Mouse (Mus musculus) left cerebral cortex, postnatal 4 days (tissue): ENCODE results near the gene Gm20481. TPM values are rescaled to one million over a fixed set of nuclear protein-coding genes. Genes with fewer than 3 reads are reported as not detected.

Experiments
- DNase-seq: peaks from one replicate; pipeline ENCODE4 v3.0.0-alpha.2; 2022
- intact Hi-C: fragments of 180-260 bp; cut with DNase I; formaldehyde crosslinking; loops from one replicate; pipeline ENCODE4 v1.15.1; 2025
- total RNA-seq, 2 experiments: library from RNA; stranded (reverse); gene quantifications; 2 replicates each; pipeline ENCODE4 v1.2.3; 2021

Gm20481 gene
- total RNA-seq, 2 experiments from 2014 or later, result not detected

DNA sequence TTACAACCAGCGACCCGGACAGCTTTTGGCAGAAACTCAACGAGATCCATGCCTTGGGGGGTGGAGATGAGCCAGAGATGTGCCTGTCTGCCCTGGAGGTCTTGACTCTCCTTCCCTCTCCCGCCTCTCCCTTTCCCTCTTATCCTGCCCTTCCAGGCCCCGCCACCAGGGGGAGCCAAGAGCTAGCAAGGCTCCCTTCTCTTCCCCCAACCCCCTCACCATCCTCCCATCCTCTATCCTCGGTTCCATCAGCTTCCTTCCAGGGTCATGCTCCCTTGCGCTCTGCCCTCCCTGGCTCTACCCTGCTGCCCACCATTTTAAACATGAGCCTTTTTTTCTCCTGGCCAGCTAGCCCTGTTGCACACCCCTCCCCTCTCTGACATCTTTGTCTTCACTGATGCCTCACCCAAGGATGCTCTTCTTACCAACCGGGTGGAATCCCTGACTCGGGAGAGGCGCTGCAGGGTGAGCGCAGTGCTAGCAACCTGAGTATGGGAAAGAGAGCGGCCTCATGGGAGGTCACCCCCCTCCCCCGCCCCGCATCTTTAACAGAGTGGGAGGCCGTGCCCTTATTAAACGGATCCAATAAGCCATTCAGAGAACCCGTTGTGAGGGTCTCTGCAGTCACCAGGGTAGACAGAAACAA, 51.6 kb downstream of the Gm20481 start:
- intact Hi-C loops, result loop anchor here (1.0 kb wide), 1 partner anchor 38 kb away; the partner anchor contains the start of gene Ddah2
- peak; percentile 95 for DNase-seq

Other genes with a start within 250 kb of the Gm20481 start
- 1 to 10 TPM; 4.4 TPM for gene C4b, start 226.0 kb upstream of the Gm20481 start, total RNA-seq
- gene Cyp21a1, start 165.4 kb upstream of the Gm20481 start, total RNA-seq, result not detected
- gene Stk19, start 133.0 kb upstream of the Gm20481 start, total RNA-seq, result 10 to 100 TPM; 47.9 to 48.2 TPM
- gene Dxo, start 132.9 kb upstream of the Gm20481 start, total RNA-seq, result 10 to 100 TPM; 33.8 to 38.1 TPM
- gene Skiv2l, start 119.7 kb upstream of the Gm20481 start, total RNA-seq, result 10 to 100 TPM; 68.5 to 74.7 TPM
- gene Nelfe, start 119.5 kb upstream of the Gm20481 start, total RNA-seq, result 10 to 100 TPM; 31.7 to 32.8 TPM
- gene Cfb, start 107.4 kb upstream of the Gm20481 start, total RNA-seq, result under 1 TPM; 0.28 to 0.66 TPM
- 10 to 100 TPM; 35.4 to 38.3 TPM for gene Zbtb12, start 90.4 kb upstream of the Gm20481 start, total RNA-seq
- not detected for gene Gm20547, start 87.9 kb upstream of the Gm20481 start, total RNA-seq
- 1 to 10 TPM; 2.1 to 3.2 TPM for gene C2, start 71.6 kb upstream of the Gm20481 start, total RNA-seq
- 100 to 1,000 TPM; 232 to 251 TPM for gene Ehmt2, start 71.4 kb upstream of the Gm20481 start, total RNA-seq
- under 1 TPM in 1 of 2 experiments, not detected in 1; 0.20 TPM for gene Slc44a4, start 55.4 kb upstream of the Gm20481 start, total RNA-seq
- 10 to 100 TPM; 18.8 to 19.1 TPM for gene Neu1, start 38.7 kb upstream of the Gm20481 start, total RNA-seq
- 1 to 10 TPM; 1.6 to 2.3 TPM for gene Hspa1b, start 10.7 kb upstream of the Gm20481 start, total RNA-seq
- 1 to 10 TPM; 3.1 to 5.2 TPM for gene Hspa1a, start 2.2 kb downstream of the Gm20481 start, total RNA-seq
- under 1 TPM in 1 of 2 experiments, not detected in 1; 0.22 TPM for gene Hspa1l, start 2.8 kb downstream of the Gm20481 start, total RNA-seq
- gene Lsm2, start 11.9 kb downstream of the Gm20481 start, total RNA-seq, result 10 to 100 TPM; 35.9 to 38.5 TPM
- 10 to 100 TPM; 91.0 to 94.3 TPM for gene Vars, start 31.1 kb downstream of the Gm20481 start, total RNA-seq
- under 1 TPM; 0.12 to 0.16 TPM for gene Vwa7, start 46.7 kb downstream of the Gm20481 start, total RNA-seq
- under 1 TPM; 0.98 to 0.99 TPM for gene Sapcd1, start 58.1 kb downstream of the Gm20481 start, total RNA-seq
- 1 to 10 TPM; 2.0 to 3.2 TPM for gene Msh5, start 76.8 kb downstream of the Gm20481 start, total RNA-seq
- gene Clic1, start 80.1 kb downstream of the Gm20481 start, total RNA-seq, result 10 to 100 TPM; 20.2 to 20.3 TPM
- 100 to 1,000 TPM; 101 to 115 TPM for gene Ddah2, start 89.1 kb downstream of the Gm20481 start, total RNA-seq
- not detected for gene Ly6g6c, start 95.5 kb downstream of the Gm20481 start, total RNA-seq
- gene Mpig6b, start 96.3 kb downstream of the Gm20481 start, total RNA-seq, result not detected
- 1 to 10 TPM; 2.8 to 3.4 TPM for gene Ly6g6e, start 107.0 kb downstream of the Gm20481 start, total RNA-seq
- not detected for gene Ly6g6d, start 108.2 kb downstream of the Gm20481 start, total RNA-seq
- gene Ly6g6f, start 115.7 kb downstream of the Gm20481 start, total RNA-seq, result not detected
- gene Abhd16a, start 119.4 kb downstream of the Gm20481 start, total RNA-seq, result 10 to 100 TPM; 66.7 to 73.6 TPM
- not detected for gene Ly6g5c, start 138.4 kb downstream of the Gm20481 start, total RNA-seq
- gene Ly6g5b, start 145.5 kb downstream of the Gm20481 start, total RNA-seq, result 1 to 10 TPM in 1 of 2 experiments, under 1 TPM in 1; 0.81 to 2.3 TPM
- gene Gpank1, start 151.5 kb downstream of the Gm20481 start, total RNA-seq, result 10 to 100 TPM; 10.7 to 12.1 TPM
- gene Csnk2b, start 152.1 kb downstream of the Gm20481 start, total RNA-seq, result 100 to 1,000 TPM; 210 to 214 TPM
- 10 to 100 TPM; 19.8 to 20.1 TPM for gene D17H6S53E, start 156.5 kb downstream of the Gm20481 start, total RNA-seq
- gene Apom, start 162.1 kb downstream of the Gm20481 start, total RNA-seq, result under 1 TPM in 1 of 2 experiments, not detected in 1; 0.52 TPM
- gene Bag6, start 165.3 kb downstream of the Gm20481 start, total RNA-seq, result 100 to 1,000 TPM; 395 to 410 TPM
- 100 to 1,000 TPM; 311 to 315 TPM for gene Prrc2a, start 195.0 kb downstream of the Gm20481 start, total RNA-seq
- gene Aif1, start 206.2 kb downstream of the Gm20481 start, total RNA-seq, result 1 to 10 TPM; 2.5 to 3.6 TPM
- gene Lst1, start 218.5 kb downstream of the Gm20481 start, total RNA-seq, result 10 to 100 TPM; 12.3 to 17.6 TPM
- under 1 TPM; 0.77 to 0.88 TPM for gene Ltb, start 224.5 kb downstream of the Gm20481 start, total RNA-seq
- under 1 TPM in 1 of 2 experiments, not detected in 1; 0.52 TPM for gene Tnf, start 232.1 kb downstream of the Gm20481 start, total RNA-seq
- gene Lta, start 235.4 kb downstream of the Gm20481 start, total RNA-seq, result 1 to 10 TPM in 1 of 2 experiments, under 1 TPM in 1; 0.82 to 1.0 TPM